Mouse (Mus musculus) MEL (cell line): ENCODE measurements around the gene Rin2.

Experiments
- CTCF ChIP-seq, 3 experiments: IDR thresholded peaks in 2 of 3; conservative IDR thresholded peaks in 1 of 3; 2 replicates each; pipeline ENCODE4 v1.5.1; 2011 to 2012; ENCODE audit warnings: low read length in 3 of 3, low read depth in 2 of 3, mild to moderate bottlenecking in 2 of 3, improper control_type of control experiment in 1 of 3, inconsistent platforms in 1 of 3, mixed read lengths in 1 of 3, moderate library complexity in 1 of 3; ENCODE audit not compliant: control insufficient read depth in 1 of 3, insufficient read depth in 1 of 3, poor library complexity in 1 of 3, severe bottlenecking in 1 of 3
- EP300 ChIP-seq, 2 experiments: IDR thresholded peaks; 2 replicates each; pipeline ENCODE4 v1.6.1; 2011; ENCODE audit warnings: improper control_type of control experiment in 2 of 2, low read length in 2 of 2, low read depth in 1 of 2, mild to moderate bottlenecking in 1 of 2
- HCFC1 ChIP-seq: IDR thresholded peaks from 2 replicates; pipeline ENCODE4 v1.6.1; 2012; ENCODE audit warnings: low read depth, mild to moderate bottlenecking, inconsistent platforms, low read length, improper control_type of control experiment, moderate library complexity
- MAZ ChIP-seq: IDR thresholded peaks from 2 replicates; pipeline ENCODE4 v1.6.1; 2012; ENCODE audit warnings: low read depth, mild to moderate bottlenecking, inconsistent platforms, low read length, improper control_type of control experiment
- MXI1 ChIP-seq: IDR thresholded peaks from 2 replicates; pipeline ENCODE4 v1.6.1; 2011; ENCODE audit warnings: mild to moderate bottlenecking, low read depth, low read length, improper control_type of control experiment
- POLR2A ChIP-seq, 2 experiments: IDR thresholded peaks; 2 replicates each; pipeline ENCODE4 v1.6.1; 2011 to 2012; ENCODE audit warnings: low read length in 2 of 2, mild to moderate bottlenecking in 2 of 2, control low read depth in 1 of 2, improper control_type of control experiment in 1 of 2, low read depth in 1 of 2, moderate library complexity in 1 of 2; ENCODE audit not compliant: control insufficient read depth in 1 of 2, insufficient read depth in 1 of 2, poor library complexity in 1 of 2
- RAD21 ChIP-seq: IDR thresholded peaks from 2 replicates; pipeline ENCODE4 v1.6.1; 2011; ENCODE audit warnings: mild to moderate bottlenecking, low read depth, low read length, improper control_type of control experiment
- SMC3 ChIP-seq: IDR thresholded peaks from 2 replicates; pipeline ENCODE4 v1.6.1; 2011; ENCODE audit warnings: low read depth, low read length, improper control_type of control experiment
- UBTF ChIP-seq: IDR thresholded peaks from 2 replicates; pipeline ENCODE4 v1.6.1; 2012; ENCODE audit warnings: low read depth, mild to moderate bottlenecking, inconsistent platforms, low read length, improper control_type of control experiment, moderate library complexity, borderline replicate concordance; ENCODE audit not compliant: insufficient read depth
- ZNF384 ChIP-seq: IDR thresholded peaks from 2 replicates; pipeline ENCODE4 v1.6.1; 2012; ENCODE audit warnings: low read depth, mild to moderate bottlenecking, inconsistent platforms, low read length, improper control_type of control experiment

DNA sequence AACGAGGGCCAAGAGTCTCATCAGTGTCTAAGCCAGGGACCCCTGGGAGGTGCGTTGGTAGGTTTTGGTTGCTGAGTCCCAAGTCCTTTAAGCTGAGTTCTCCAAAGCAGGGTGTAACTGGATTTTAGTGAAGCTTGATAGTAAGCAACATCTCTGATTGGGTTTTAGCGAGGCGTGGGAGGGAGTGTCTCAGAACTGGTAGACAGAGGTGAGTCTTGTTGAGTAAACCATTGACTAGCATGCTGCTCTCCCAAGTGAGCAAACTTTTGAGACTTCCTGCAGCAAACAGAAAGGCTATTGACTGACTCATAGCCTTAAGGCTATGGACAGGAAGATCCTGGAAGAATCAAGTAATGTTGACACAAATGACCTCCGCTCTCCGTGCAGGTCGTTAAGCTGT is 112.5 kb downstream of the Rin2 start:
- no peak for TF ChIP-seq SMC3
- TF ChIP-seq ZNF384, result no peak
- TF ChIP-seq POLR2A (IDR thresholded peaks at IDR 0.05; ENCODE audit: control insufficient read depth in 1 of 2, insufficient read depth in 1 of 2, low read depth in 1 of 2, low read length in 2 of 2, poor library complexity in 1 of 2), result no peak
- TF ChIP-seq RAD21, result no peak
- TF ChIP-seq MAZ, result no peak
- TF ChIP-seq UBTF, result no peak
- TF ChIP-seq HCFC1, result no peak
- no peak for TF ChIP-seq CTCF (IDR thresholded peaks at IDR 0.05 in 2 of 3, conservative IDR thresholded peaks at IDR 0.05 in 1 of 3; ENCODE audit: control insufficient read depth in 1 of 3, insufficient read depth in 1 of 3, low read depth in 2 of 3, low read length in 3 of 3, poor library complexity in 1 of 3, severe bottlenecking in 1 of 3)
- no peak for TF ChIP-seq MXI1
- no peak for TF ChIP-seq EP300 (IDR thresholded peaks at IDR 0.05; ENCODE audit: low read depth in 1 of 2, low read length in 2 of 2)
